Mouse (Mus musculus) hindbrain, embryonic 11.5 days (tissue): ENCODE measurements around the gene Csk. TPM values are rescaled to one million over a fixed set of nuclear protein-coding genes. Genes with fewer than 3 reads are reported as not detected.

ENCODE experiments used
- ATAC-seq: fragments of 200-750 bp; cut with Nextera tagmentation; 2 replicates; pipeline ENCODE4 v1.8.0; 2017; ENCODE audit warnings: mild to moderate bottlenecking, moderate TSS enrichment, moderate library complexity; ENCODE audit not compliant: low FRiP score
- DNase-seq: peaks from one replicate; pipeline ENCODE4 v3.0.0-alpha.2; 2015; ENCODE audit warnings: low spot score
- H3K27ac ChIP-seq: fragments of 300-500 bp; sonication (generic); 2 replicates; pipeline ENCODE4 v1.5.1; 2014; ENCODE audit warnings: mild to moderate bottlenecking, low read depth, low read length
- H3K27me3 ChIP-seq: fragments of 300-500 bp; sonication (generic); 2 replicates; pipeline ENCODE4 v1.6.1; 2014; ENCODE audit warnings: mild to moderate bottlenecking, low read length, moderate library complexity, mixed read lengths; ENCODE audit not compliant: control insufficient read depth, insufficient read depth
- H3K36me3 ChIP-seq: fragments of 300-500 bp; sonication (generic); 2 replicates; pipeline ENCODE4 v1.6.1; 2014; ENCODE audit warnings: mild to moderate bottlenecking, low read length, moderate library complexity, mixed read lengths; ENCODE audit not compliant: control insufficient read depth, insufficient read depth
- H3K4me1 ChIP-seq: fragments of 300-500 bp; sonication (generic); replicated peaks from 2 replicates; pipeline ENCODE4 v1.6.1; 2014; ENCODE audit warnings: low read length, mixed read lengths; ENCODE audit not compliant: control insufficient read depth, insufficient read depth
- H3K4me2 ChIP-seq: fragments of 300-500 bp; sonication (generic); replicated peaks from 2 replicates; pipeline ENCODE4 v1.6.1; 2014; ENCODE audit warnings: mild to moderate bottlenecking, low read depth, low read length
- H3K4me3 ChIP-seq: fragments of 300-500 bp; sonication (generic); 2 replicates; pipeline ENCODE4 v1.5.1; 2014; ENCODE audit warnings: low read depth, low read length
- H3K9ac ChIP-seq: fragments of 300-500 bp; sonication (generic); 2 replicates; pipeline ENCODE4 v1.6.1; 2014; ENCODE audit warnings: low read depth, low read length
- H3K9me3 ChIP-seq: fragments of 300-500 bp; sonication (generic); 2 replicates; pipeline ENCODE4 v1.6.1; 2016; ENCODE audit warnings: low read length; ENCODE audit not compliant: control insufficient read depth
- WGBS: fragments of 180-500 bp; shearing (Covaris S2); extraction: QIAGEN DNeasy Blood & Tissue Kit; methylation state at CpG from one replicate; pipeline ENCODE4 v1.1.7; 2014; 5-methylcytosine and 5-hydroxymethylcytosine counted together
- polyA plus RNA-seq: library from polyadenylated mRNA; unstranded; fragments of >200 nt; fragmentation: Nextera tagmentation; extraction: Ambion mirVana; gene quantifications from 2 replicates; pipeline ENCODE4 v1.2.1, GENCODE M21; 2014

Csk gene
- polyA plus RNA-seq, 1 experiment from 2014 or later, result 29.4 TPM

- H3K27ac ChIP-seq, result no peak overlapping the region
- no peak overlapping the region for H3K4me2 ChIP-seq
- H3K4me1 ChIP-seq, result no peaks in the 10 kb centered on the region
- WGBS, result 80% methylated on average over 7 of the region's 7 CpGs
- peaks cover 8% of the 10 kb centered on the region; the same call in 1 of the 2 replicates for H3K36me3 ChIP-seq
- no peaks in the 10 kb centered on the region for H3K27me3 ChIP-seq
- ATAC-seq, result no peak
- no peak overlapping the region for H3K4me3 ChIP-seq
- H3K9me3 ChIP-seq, result no peaks in the 10 kb centered on the region
- H3K9ac ChIP-seq, result no peak overlapping the region
- no peak for DNase-seq
Measured at GRCm38 (mm10) chr9:57624295-57624694, 29.1 kb downstream of the Csk start.

DNA sequence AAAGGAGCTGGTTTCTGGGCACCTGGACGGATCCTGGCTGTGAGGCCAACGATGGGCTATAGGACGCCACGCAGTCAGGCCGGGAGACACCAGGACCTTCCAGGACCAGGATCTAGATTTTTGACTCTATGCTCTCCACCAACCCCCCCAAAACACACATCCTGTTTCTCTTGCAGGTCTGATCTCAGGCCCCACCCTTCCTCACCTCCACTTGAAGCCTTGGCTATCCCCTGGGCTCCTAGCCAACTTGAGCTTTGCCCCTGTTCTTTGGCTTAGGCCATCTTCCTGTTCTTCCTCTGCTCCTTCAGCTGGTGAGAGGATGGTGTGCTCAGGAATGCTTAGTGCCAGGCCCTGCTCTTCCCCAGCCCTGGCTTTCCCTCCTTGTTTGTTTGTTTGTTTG lies 32.8 kb downstream of the Csk start, which contains the start of gene Lman1l:
TSS of gene Lman1l (minus strand) at position 101 of the 400 bp plus-strand sequence.
- no peak for ATAC-seq
- Histone ChIP-seq H3K4me1 (no peaks in the 10 kb centered on the region), H3K9me3 (no peaks in the 10 kb centered on the region), H3K4me2 (no peak within 1 kb of the TSS), H3K36me3 (no peaks in the 10 kb centered on the region), H3K4me3 (no peak within 1 kb of the TSS), H3K27me3 (no peaks in the 10 kb centered on the region), H3K9ac (no peak within 1 kb of the TSS), H3K27ac (no peak within 1 kb of the TSS)
- 87% methylated on average over 5 of the region's 5 CpGs for WGBS
- DNase-seq, result no peak

DNA sequence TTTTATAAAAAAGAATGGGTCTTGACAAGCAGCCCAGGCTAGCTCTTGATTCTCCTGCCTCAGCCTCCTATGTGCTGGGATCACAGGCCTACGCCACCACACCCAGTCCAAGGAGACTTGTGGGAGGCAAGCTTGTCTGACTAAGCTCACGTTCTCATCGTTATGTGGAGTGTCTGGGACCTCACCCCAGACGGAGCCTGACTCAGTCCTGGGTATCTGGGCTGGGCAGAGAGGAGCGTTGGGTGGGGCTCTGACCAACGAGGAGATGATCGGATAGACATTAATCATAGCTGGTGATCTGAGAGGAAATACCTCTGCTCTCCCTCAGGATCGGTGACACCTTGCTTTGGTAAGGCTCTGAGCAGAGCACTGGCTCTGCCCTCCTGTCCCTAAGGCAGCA lies 34.6 kb downstream of the Csk start:
- H3K4me2 ChIP-seq, result no peak overlapping the region
- no peaks in the 10 kb centered on the region for H3K4me1 ChIP-seq
- no peaks in the 10 kb centered on the region for H3K9me3 ChIP-seq
- no peak for ATAC-seq
- WGBS, result 82% methylated on average over 8 of the region's 8 CpGs
- H3K27ac ChIP-seq, result no peak overlapping the region
- DNase-seq, result no peak
- no peaks in the 10 kb centered on the region for H3K27me3 ChIP-seq
- H3K9ac ChIP-seq, result no peak overlapping the region
- no peak overlapping the region for H3K4me3 ChIP-seq
- no peaks in the 10 kb centered on the region for H3K36me3 ChIP-seq

- DNase-seq, result no peak
- Histone ChIP-seq H3K36me3 (no peaks in the 10 kb centered on the region), H3K4me3 (no peak overlapping the region), H3K9me3 (no peaks in the 10 kb centered on the region), H3K27me3 (no peaks in the 10 kb centered on the region), H3K27ac (no peak overlapping the region), H3K9ac (no peak overlapping the region), H3K4me1 (no peaks in the 10 kb centered on the region), H3K4me2 (no peak overlapping the region)
- WGBS, result 79% methylated on average over 8 of the region's 8 CpGs
- no peak for ATAC-seq
Measured at GRCm38 (mm10) chr9:57617556-57618169, 35.8 kb downstream of the Csk start.

- 93% methylated on average over 4 of the region's 4 CpGs for WGBS
- no peak overlapping the region for H3K4me3 ChIP-seq
- DNase-seq (no peak), ATAC-seq (no peak)
- H3K9ac ChIP-seq, result no peak overlapping the region
- no peaks in the 10 kb centered on the region for H3K36me3 ChIP-seq
- H3K4me1 ChIP-seq, result no peaks in the 10 kb centered on the region
- no peak overlapping the region for H3K4me2 ChIP-seq
- no peaks in the 10 kb centered on the region for H3K27me3 ChIP-seq
- no peak overlapping the region for H3K27ac ChIP-seq
- no peaks in the 10 kb centered on the region for H3K9me3 ChIP-seq
Measured at GRCm38 (mm10) chr9:57614786-57615185, 38.6 kb downstream of the Csk start.

DNA sequence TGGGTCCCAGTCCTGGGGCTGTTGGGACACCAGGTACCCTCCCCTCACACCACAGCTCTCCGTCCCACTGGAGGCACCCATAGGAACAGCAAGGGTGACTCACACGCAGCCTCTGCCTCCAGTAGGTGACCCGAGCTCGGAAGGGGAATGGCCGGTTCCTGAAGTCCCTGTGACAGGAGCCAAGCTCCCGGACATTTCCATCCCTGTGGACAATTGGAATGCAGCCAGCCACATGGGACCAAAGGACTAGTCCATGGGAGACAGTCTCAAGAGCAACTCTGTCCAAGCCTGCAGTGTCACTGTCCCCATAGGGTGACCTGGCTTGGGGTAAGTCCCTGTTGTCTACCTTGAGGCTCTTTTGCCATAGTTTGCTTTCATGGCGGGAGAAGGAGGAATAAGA lies 39.5 kb downstream of the Csk start:
- no peak for DNase-seq
- no peak overlapping the region for H3K4me2 ChIP-seq
- no peak overlapping the region for H3K4me3 ChIP-seq
- ATAC-seq, result no peak
- H3K4me1 ChIP-seq, result no peaks in the 10 kb centered on the region
- no peak overlapping the region for H3K27ac ChIP-seq
- H3K27me3 ChIP-seq, result no peaks in the 10 kb centered on the region
- no peaks in the 10 kb centered on the region for H3K36me3 ChIP-seq
- H3K9ac ChIP-seq, result no peak overlapping the region
- no peaks in the 10 kb centered on the region for H3K9me3 ChIP-seq
- 73% methylated on average over 7 of the region's 7 CpGs for WGBS

GRCm38 (mm10) chr9:57612587-57612986 lies 40.8 kb downstream of the Csk start:
- WGBS, result 84% methylated on average over 7 of the region's 7 CpGs
- no peaks in the 10 kb centered on the region for H3K4me1 ChIP-seq
- no peak for ATAC-seq
- 0 out of 2 replicates have a peak, but pooled peaks cover 2% of the 10 kb centered on the region for H3K27me3 ChIP-seq
- H3K36me3 ChIP-seq, result no peaks in the 10 kb centered on the region
- H3K4me3 ChIP-seq, result no peak overlapping the region
- H3K27ac ChIP-seq, result no peak overlapping the region
- no peak for DNase-seq
- no peak overlapping the region for H3K9ac ChIP-seq
- no peak overlapping the region for H3K4me2 ChIP-seq
- no peaks in the 10 kb centered on the region for H3K9me3 ChIP-seq

- ATAC-seq, result no peak
- peaks cover 2% of the 10 kb centered on the region; the same call in 1 of the 2 replicates for H3K27me3 ChIP-seq
- no peak for DNase-seq
- H3K4me2 ChIP-seq, result no peak overlapping the region
- peaks cover 3% of the 10 kb centered on the region for H3K4me1 ChIP-seq
- no peaks in the 10 kb centered on the region for H3K36me3 ChIP-seq
- WGBS, result 55% methylated on average over 3 of the region's 3 CpGs
- no peaks in the 10 kb centered on the region for H3K9me3 ChIP-seq
- no peak overlapping the region for H3K27ac ChIP-seq
- H3K4me3 ChIP-seq, result no peak overlapping the region
- no peak overlapping the region for H3K9ac ChIP-seq
Measured at GRCm38 (mm10) chr9:57610359-57610826, 43.0 kb downstream of the Csk start.

DNA sequence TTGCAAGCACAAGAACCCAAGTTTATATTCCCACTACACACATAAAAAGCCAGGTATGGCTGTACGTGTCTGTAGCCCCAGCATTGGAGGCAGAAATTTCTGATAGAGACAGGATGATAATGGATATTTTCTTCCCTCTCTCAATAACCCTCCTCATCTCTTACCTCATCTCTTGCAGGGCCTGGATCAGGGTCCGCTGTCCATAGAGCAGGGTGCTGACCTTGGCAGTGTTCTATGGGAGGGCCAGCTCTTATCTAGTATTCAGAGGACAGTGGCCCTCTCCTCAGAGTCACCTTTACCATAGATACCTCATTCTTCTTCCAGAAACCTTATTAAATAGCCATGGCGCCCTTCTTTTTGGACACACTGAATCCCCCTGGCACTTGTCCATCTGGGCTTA lies 43.6 kb downstream of the Csk start:
- Histone ChIP-seq H3K9me3 (no peaks in the 10 kb centered on the region), H3K36me3 (no peaks in the 10 kb centered on the region), H3K4me2 (no peak overlapping the region), H3K27ac (no peak overlapping the region), H3K4me1 (peaks cover 3% of the 10 kb centered on the region), H3K9ac (no peak overlapping the region), H3K27me3 (peaks cover 2% of the 10 kb centered on the region; the same call in 1 of the 2 replicates), H3K4me3 (no peak overlapping the region)
- ATAC-seq (no peak), DNase-seq (no peak)
- 67% methylated on average over 3 of the region's 3 CpGs for WGBS
